Mouse (Mus musculus) embryonic fibroblast, embryonic 13.5 days (primary cell): Measurements from ENCODE around the gene Ms4a7. TPM values are rescaled to one million over a fixed set of nuclear protein-coding genes. Genes with fewer than 3 reads are reported as not detected.
"Not testable (repeated sequence)": the region's sequence is repeated elsewhere in the genome, so short reads cannot be mapped to it uniquely, and the experiment has no call there.

ENCODE experiments used
- H3K27ac ChIP-seq: 2 replicates; pipeline ENCODE4 v1.5.1; 2012; ENCODE audit warnings: low read length, control low read depth, inconsistent platforms; ENCODE audit not compliant: insufficient read depth
- H3K4me1 ChIP-seq: 2 replicates; pipeline ENCODE4 v1.6.1; 2011; ENCODE audit warnings: low read length; ENCODE audit not compliant: control insufficient read depth, insufficient read depth
- H3K4me3 ChIP-seq: 2 replicates; pipeline ENCODE4 v1.5.1; 2011; ENCODE audit warnings: mild to moderate bottlenecking, control low read depth, low read length; ENCODE audit not compliant: insufficient read depth
- CTCF ChIP-seq: IDR thresholded peaks from 2 replicates; pipeline ENCODE4 v1.5.1; 2011; ENCODE audit warnings: mild to moderate bottlenecking, control low read depth, low read length, moderate library complexity, borderline replicate concordance; ENCODE audit not compliant: insufficient read depth
- POLR2A ChIP-seq: IDR thresholded peaks from 2 replicates; pipeline ENCODE4 v1.6.1; 2011; ENCODE audit warnings: low read depth, mild to moderate bottlenecking, control low read depth, low read length, moderate library complexity
- polyA plus RNA-seq: library from polyadenylated mRNA; stranded (reverse); fragments of >200 nt; gene quantifications from 2 replicates; pipeline ENCODE4 v1.2.4, GENCODE M21; 2011; ENCODE audit warnings: low read depth; ENCODE audit not compliant: missing spikeins, insufficient read length

The Ms4a7 gene
- polyA plus RNA-seq, 1 experiment: 5.0 TPM

DNA sequence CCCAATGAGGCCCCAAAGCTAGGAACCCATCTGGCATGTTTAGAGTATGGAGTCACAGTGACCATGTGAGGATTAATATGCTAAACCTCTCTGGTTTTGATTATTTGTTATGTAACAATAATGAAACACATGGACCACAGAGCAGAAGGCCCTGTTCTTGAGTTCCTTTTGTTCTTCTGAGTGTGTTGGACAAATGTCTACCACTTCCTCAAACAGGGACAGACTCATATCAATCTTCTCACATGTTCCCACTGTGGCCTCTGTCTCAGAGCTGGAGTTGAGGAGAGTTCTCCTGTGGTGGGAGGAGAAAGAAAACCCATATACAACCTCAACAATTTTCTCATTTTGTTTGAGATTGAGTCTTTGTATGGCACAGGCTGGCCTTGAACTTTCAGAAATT lies 7.2 kb upstream of the Ms4a7 start:
- Histone ChIP-seq H3K4me3 (no peak overlapping the region), H3K27ac (no peak overlapping the region), H3K4me1 (no peaks in the 10 kb centered on the region)
- TF ChIP-seq CTCF (no peak), POLR2A (no peak)

GRCm38 (mm10) chr19:11321123-11321522 lies 14.8 kb downstream of the Ms4a7 start:
- Histone ChIP-seq H3K4me1 (no peaks in the 10 kb centered on the region), H3K27ac (no peak overlapping the region), H3K4me3 (no peak overlapping the region)
- TF ChIP-seq POLR2A (no peak), CTCF (no peak)

DNA sequence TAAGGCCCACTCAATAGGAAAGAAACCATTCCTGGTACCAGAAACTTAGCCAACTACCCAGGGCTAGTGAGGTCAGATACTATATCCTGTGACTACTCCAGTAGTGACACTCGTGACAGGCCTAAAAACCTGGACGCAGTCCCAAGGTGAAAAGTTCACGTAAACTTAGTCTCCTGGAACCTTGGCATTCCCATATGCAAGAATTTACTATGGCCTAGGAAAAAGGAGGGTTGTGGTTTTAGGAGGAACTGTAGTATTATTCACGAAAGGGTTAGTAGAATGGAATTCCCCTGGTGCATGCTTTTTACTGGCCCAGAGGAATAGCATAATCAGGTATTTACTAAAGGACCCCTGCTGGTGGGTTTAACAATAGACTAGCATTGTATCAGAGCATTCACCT lies 19.2 kb downstream of the Ms4a7 start:
- H3K4me1 ChIP-seq: no peaks in the 10 kb centered on the region
- H3K27ac ChIP-seq: no peak overlapping the region
- TF ChIP-seq POLR2A: no peak
- TF ChIP-seq CTCF: no peak
- H3K4me3 ChIP-seq: no peak overlapping the region

- no peak within 1 kb of the TSS for H3K4me3 ChIP-seq
- no peaks in the 10 kb centered on the region for H3K4me1 ChIP-seq
- no peak within 1 kb of the TSS for H3K27ac ChIP-seq
- TF ChIP-seq CTCF: no peak
- TF ChIP-seq POLR2A: no peak
Observed at GRCm38 (mm10) chr19:11314354-11314753, 21.6 kb downstream of the Ms4a7 start, which contains the start of gene Ms4a14. TSS of gene Ms4a14 (minus strand) at chr19:11314454.

DNA sequence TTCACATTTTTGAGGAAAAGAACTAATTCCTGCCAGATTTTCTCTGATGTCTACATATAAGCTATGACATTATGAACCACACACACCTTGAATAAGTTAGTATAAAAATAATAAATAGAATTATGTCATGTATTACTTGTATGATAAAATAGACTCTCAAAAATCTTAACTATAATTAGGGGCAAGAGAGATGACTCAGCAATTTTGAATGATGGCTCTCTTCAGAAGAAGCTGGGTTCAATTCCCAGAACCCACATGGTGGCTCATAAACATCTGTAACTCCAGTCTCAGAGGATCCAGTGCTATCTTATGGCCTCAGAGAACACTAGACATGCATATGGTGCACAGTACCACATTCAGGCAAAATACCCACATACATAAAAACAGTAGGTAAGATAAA lies 27.1 kb downstream of the Ms4a7 start:
- no peak overlapping the region for H3K4me3 ChIP-seq
- TF ChIP-seq CTCF (no peak), POLR2A (no peak)
- no peak overlapping the region for H3K27ac ChIP-seq
- H3K4me1 ChIP-seq: no peaks in the 10 kb centered on the region

GRCm38 (mm10) chr19:11299529-11299928 lies 36.4 kb downstream of the Ms4a7 start:
- H3K4me1 ChIP-seq, H3K4me3 ChIP-seq, H3K27ac ChIP-seq: not testable (repeated sequence)

- no peak for TF ChIP-seq POLR2A
- TF ChIP-seq CTCF: no peak
- H3K4me3 ChIP-seq: no peak overlapping the region
- H3K27ac ChIP-seq: no peak overlapping the region
- H3K4me1 ChIP-seq: no peaks in the 10 kb centered on the region
Observed at GRCm38 (mm10) chr19:11298939-11299338, 37.0 kb downstream of the Ms4a7 start.

DNA sequence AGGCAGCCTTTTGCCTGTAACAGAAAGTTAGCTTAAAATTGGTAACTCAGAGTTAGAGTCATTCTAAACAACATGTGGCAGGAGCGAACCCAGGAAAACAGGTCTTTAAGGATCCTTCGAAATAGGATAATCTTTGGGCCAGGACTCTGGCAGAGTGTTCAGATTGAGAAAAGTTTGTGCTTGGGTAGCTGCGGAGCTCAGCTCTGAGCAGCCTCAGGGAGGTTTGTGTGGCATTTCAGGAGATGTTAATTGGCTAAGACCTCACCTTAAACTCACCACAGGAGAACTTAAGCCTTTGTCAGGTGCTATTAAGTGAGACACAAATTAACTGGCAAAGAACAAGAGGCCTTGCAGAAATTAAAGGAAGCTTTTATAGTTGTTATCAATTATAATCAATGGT lies 42.3 kb downstream of the Ms4a7 start:
- H3K27ac ChIP-seq, H3K4me1 ChIP-seq, H3K4me3 ChIP-seq: not testable (repeated sequence)

GRCm38 (mm10) chr19:11292990-11293389 lies 43.0 kb downstream of the Ms4a7 start:
- H3K4me3 ChIP-seq: peak overlapping the region; percentile 55

GRCm38 (mm10) chr19:11283773-11284172 lies 52.2 kb downstream of the Ms4a7 start, which contains the start of gene Ms4a5:
TSS of gene Ms4a5 (minus strand) at chr19:11283873.
- no peak for TF ChIP-seq POLR2A
- H3K27ac ChIP-seq: no peak within 1 kb of the TSS
- no peak within 1 kb of the TSS for H3K4me3 ChIP-seq
- H3K4me1 ChIP-seq: no peaks in the 10 kb centered on the region

More at GRCm38 (mm10) chr19:11292990-11293389, 43.0 kb downstream of the Ms4a7 start:
- Histone ChIP-seq H3K4me1 (no peaks in the 10 kb centered on the region), H3K27ac (no peak overlapping the region)
- TF ChIP-seq POLR2A: no peak

DNA sequence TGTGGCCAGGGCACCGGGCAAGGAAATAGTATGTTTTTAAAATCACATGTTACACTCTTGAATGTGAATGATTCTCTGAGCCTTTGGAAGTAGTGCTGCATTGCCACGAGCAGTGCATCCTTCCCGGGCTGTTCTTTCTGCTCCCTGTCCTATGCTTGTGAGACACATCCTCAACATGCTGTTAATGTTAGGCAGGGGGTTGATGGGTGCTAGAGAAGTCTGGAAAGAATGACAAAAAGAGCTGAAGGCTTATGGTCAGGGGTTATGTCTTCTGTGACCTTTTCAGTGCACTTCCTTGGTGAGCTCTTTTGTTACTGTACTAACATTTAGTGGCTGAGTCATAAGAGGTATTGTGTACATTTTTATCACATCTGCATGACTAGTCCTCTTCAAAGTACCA lies 55.7 kb downstream of the Ms4a7 start:
- Histone ChIP-seq H3K4me1 (no peaks in the 10 kb centered on the region), H3K4me3 (no peak overlapping the region), H3K27ac (no peak overlapping the region)
- no peak for TF ChIP-seq POLR2A
- TF ChIP-seq CTCF: no peak
